Mouse (Mus musculus): Measurements from ENCODE around the gene Icosl. TPM values are rescaled to one million over a fixed set of nuclear protein-coding genes. Genes with fewer than 3 reads are reported as not detected.

Icosl gene
- total and polyA plus RNA-seq, 3 experiments: 0.64 to 1.5 (median 1.3) TPM

DNA sequence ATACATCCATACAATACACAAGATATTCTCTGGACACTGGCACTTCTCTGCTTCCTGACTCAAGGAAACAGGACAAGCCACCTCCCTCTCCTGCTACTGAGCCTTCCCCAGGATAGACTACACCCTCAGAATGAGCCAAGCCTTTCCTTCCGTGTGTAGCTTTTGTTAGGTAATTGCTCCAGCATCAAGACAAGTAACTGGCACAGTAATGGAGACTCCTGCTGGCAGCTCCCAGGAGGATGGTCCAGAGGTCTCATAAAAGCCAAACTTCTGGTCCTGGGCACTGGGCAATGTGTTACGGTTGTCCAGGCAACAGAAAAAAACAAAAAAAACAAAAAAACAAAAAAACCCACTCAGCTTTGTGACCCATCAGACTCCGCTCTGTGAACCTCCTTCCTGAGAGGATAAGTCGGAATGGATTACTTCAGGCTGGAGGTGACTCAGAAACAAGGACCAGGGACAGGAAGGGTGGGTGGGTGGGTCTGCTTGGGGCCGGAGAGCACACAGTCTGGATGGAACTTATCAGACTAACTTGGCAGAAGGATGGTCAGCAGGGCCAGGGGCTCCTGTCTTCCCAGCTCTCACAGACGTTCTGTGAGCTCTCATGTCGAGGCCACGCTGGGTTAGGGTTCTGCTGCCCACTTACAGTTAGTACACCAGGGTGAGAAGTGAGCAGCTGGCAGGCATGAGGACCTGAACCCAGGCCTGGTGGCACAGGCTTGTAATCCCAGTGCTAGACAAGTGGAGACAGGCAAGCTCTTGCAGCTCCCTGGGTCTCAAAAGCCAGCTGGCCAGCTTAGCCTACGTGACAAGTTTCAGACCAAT, 58.2 kb downstream of the Icosl start:
- Histone ChIP-seq H3K4me1 (ENCODE audit: control insufficient read depth in 1 of 2, insufficient read depth in 2 of 2) (peaks cover 0 to 8% of the 10 kb centered on the region in 2 experiments; a peak in 2 of 4 replicates), H3K27ac (ENCODE audit: insufficient read depth, low read depth) (no peak overlapping the region), H3K36me3 (replicated peaks in 1 of 2; ENCODE audit: control insufficient read depth in 1 of 2, insufficient read depth in 1 of 2, low read length in 1 of 2) (no peaks in the 10 kb centered on the region), H3K4me3 (replicated peaks in 1 of 3; ENCODE audit: low read depth in 2 of 3, low read length in 2 of 3, poor library complexity in 1 of 3) (no peak overlapping the region), H3K9me3 (replicated peaks; ENCODE audit: low read length) (no peaks in the 10 kb centered on the region), H3K4me2 (ENCODE audit: insufficient read depth, low read depth, poor library complexity, severe bottlenecking) (no peak overlapping the region), H3K79me2 (replicated peaks; ENCODE audit: control insufficient read depth, extremely low read depth, insufficient read depth, poor library complexity, severe bottlenecking) (no peaks in the 10 kb centered on the region), H3K9ac (ENCODE audit: insufficient read depth, low read depth) (no peak overlapping the region), H3K27me3 (replicated peaks) (peaks cover 19% of the 10 kb centered on the region)
- in situ Hi-C loops (cut with MboI; ENCODE audit: low pct_ligation_motif_present, low pct_unique_long_range_greater_than_20kb, low sequenced_read_pairs): no loop called here
- TF ChIP-seq JUND (conservative IDR thresholded peaks at IDR 0.05; ENCODE audit: low read depth, low read length): no peak
- TF ChIP-seq ZNF384 (IDR thresholded peaks at IDR 0.05; ENCODE audit: low read depth, low read length): no peak
- no peak for TF ChIP-seq E2F4 (IDR thresholded peaks at IDR 0.05; ENCODE audit: insufficient replicate concordance, low read depth, low read length)
- no peak for TF ChIP-seq POLR2AphosphoS2 (IDR thresholded peaks at IDR 0.05; ENCODE audit: low read depth, low read length)
- dilution Hi-C loops (cut with MboI; ENCODE audit: extremely low pct_ligation_motif_present, extremely low pct_unique_long_range_greater_than_20kb, low sequenced_read_pairs): no loop called here
- no peak for DNase-seq (ENCODE audit: extremely low read depth)

DNA sequence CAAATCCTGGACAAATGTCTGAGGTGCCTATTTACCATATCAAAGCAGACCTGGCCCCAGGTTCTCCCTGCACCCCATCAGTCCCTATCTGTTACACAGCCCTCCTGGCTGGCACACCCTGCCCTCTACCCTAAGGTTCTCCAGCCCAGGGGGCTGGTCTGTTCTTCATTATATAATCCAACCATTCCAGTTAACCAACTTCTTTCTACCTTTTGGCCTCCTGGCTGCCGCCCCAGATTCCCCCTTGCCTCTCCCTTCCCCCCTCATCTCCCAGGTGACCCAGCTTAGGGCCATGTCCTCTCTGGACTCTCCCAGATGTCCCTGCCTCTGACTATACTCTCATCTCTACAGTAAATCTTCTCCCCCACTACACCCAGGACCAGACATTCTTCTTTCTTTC, 58.8 kb downstream of the Icosl start:
- no peak overlapping the region for H3K4me2 ChIP-seq (ENCODE audit: insufficient read depth, low read depth, poor library complexity, severe bottlenecking)
- no peak overlapping the region for H3K4me3 ChIP-seq (replicated peaks in 1 of 3; ENCODE audit: low read depth in 2 of 3, low read length in 2 of 3, poor library complexity in 1 of 3)
- TF ChIP-seq MAFK (IDR thresholded peaks at IDR 0.05; ENCODE audit: insufficient replicate concordance, low read length) (no peak), POLR2AphosphoS2 (IDR thresholded peaks at IDR 0.05; ENCODE audit: low read depth, low read length) (no peak), MAZ (IDR thresholded peaks at IDR 0.05; ENCODE audit: low read depth, low read length) (no peak), IRF4 (IDR thresholded peaks at IDR 0.05; ENCODE audit: low read depth, low read length) (no peak), ZKSCAN1 (IDR thresholded peaks at IDR 0.05; ENCODE audit: borderline replicate concordance, low read depth, low read length) (no peak), MYC (IDR thresholded peaks at IDR 0.05; ENCODE audit: low read depth, low read length) (no peak), POLR2A (IDR thresholded peaks at IDR 0.05; ENCODE audit: low read depth, low read length) (no peak), PAX5 (IDR thresholded peaks at IDR 0.05; ENCODE audit: low read length) (no peak), RAD21 (IDR thresholded peaks at IDR 0.05; ENCODE audit: low read depth, low read length) (no peak), E2F4 (IDR thresholded peaks at IDR 0.05; ENCODE audit: insufficient replicate concordance, low read depth, low read length) (no peak), NELFE (IDR thresholded peaks at IDR 0.05; ENCODE audit: low read depth, low read length) (no peak), HCFC1 (IDR thresholded peaks at IDR 0.05; ENCODE audit: low read depth, low read length) (no peak), GABPA (IDR thresholded peaks at IDR 0.05; ENCODE audit: insufficient replicate concordance, low read depth, low read length) (no peak), KAT2A (IDR thresholded peaks at IDR 0.05; ENCODE audit: insufficient replicate concordance, low read length) (no peak), ZC3H11A (IDR thresholded peaks at IDR 0.05; ENCODE audit: low read depth, low read length) (no peak), ELF1 (IDR thresholded peaks at IDR 0.05; ENCODE audit: low read depth, low read length) (no peak), JUN (IDR thresholded peaks at IDR 0.05; ENCODE audit: insufficient read depth, low read depth, low read length) (no peak)
- no peaks in the 10 kb centered on the region for H3K36me3 ChIP-seq (replicated peaks in 1 of 2; ENCODE audit: control insufficient read depth in 1 of 2, insufficient read depth in 1 of 2, low read length in 1 of 2)
- in situ Hi-C loops (cut with MboI; ENCODE audit: low pct_ligation_motif_present, low pct_unique_long_range_greater_than_20kb, low sequenced_read_pairs) (no loop called here), dilution Hi-C loops (cut with MboI; ENCODE audit: extremely low pct_ligation_motif_present, extremely low pct_unique_long_range_greater_than_20kb, low sequenced_read_pairs) (no loop called here)
- peaks cover 6% of the 10 kb centered on the region for H3K9me3 ChIP-seq (replicated peaks; ENCODE audit: low read length)
- no peak overlapping the region for H3K27ac ChIP-seq (ENCODE audit: insufficient read depth, low read depth)
- DNase-seq (ENCODE audit: extremely low read depth): no peak
- no peak overlapping the region for H3K9ac ChIP-seq (ENCODE audit: insufficient read depth, low read depth)
- peaks cover 0 to 8% of the 10 kb centered on the region in 2 experiments; a peak in 2 of 4 replicates for H3K4me1 ChIP-seq (ENCODE audit: control insufficient read depth in 1 of 2, insufficient read depth in 2 of 2)
- H3K79me2 ChIP-seq (replicated peaks; ENCODE audit: control insufficient read depth, extremely low read depth, insufficient read depth, poor library complexity, severe bottlenecking): no peaks in the 10 kb centered on the region
- peaks cover 19% of the 10 kb centered on the region for H3K27me3 ChIP-seq (replicated peaks)

Data from CH12.LX (cell line).